Mouse (Mus musculus) embryonic facial prominence, embryonic 15.5 days (tissue): ENCODE data around the gene Cldn3. TPM values are rescaled to one million over a fixed set of nuclear protein-coding genes. Genes with fewer than 3 reads are reported as not detected.

ENCODE experiments used
- ATAC-seq: fragments of 200-750 bp; cut with Nextera tagmentation; 2 replicates; pipeline ENCODE4 v1.8.0; 2017; ENCODE audit warnings: low read depth, moderate TSS enrichment; ENCODE audit not compliant: insufficient number of reproducible peaks, low FRiP score, low TSS enrichment
- H3K27ac ChIP-seq: fragments of 300-500 bp; sonication (generic); replicated peaks from 2 replicates; pipeline ENCODE4 v1.5.1; 2015; ENCODE audit warnings: mild to moderate bottlenecking, inconsistent platforms
- H3K27me3 ChIP-seq: fragments of 300-500 bp; sonication (generic); 2 replicates; pipeline ENCODE4 v1.6.1; 2015; ENCODE audit warnings: inconsistent platforms
- H3K36me3 ChIP-seq: fragments of 300-500 bp; sonication (generic); 2 replicates; pipeline ENCODE4 v1.6.1; 2015; ENCODE audit warnings: mild to moderate bottlenecking, inconsistent platforms
- H3K4me1 ChIP-seq: fragments of 300-500 bp; sonication (generic); 2 replicates; pipeline ENCODE4 v1.6.1; 2015; ENCODE audit warnings: inconsistent platforms
- H3K4me2 ChIP-seq: fragments of 300-500 bp; sonication (generic); replicated peaks from 2 replicates; pipeline ENCODE4 v1.6.1; 2015; ENCODE audit warnings: mild to moderate bottlenecking, inconsistent platforms
- H3K4me3 ChIP-seq: fragments of 300-500 bp; sonication (generic); replicated peaks from 2 replicates; pipeline ENCODE4 v1.5.1; 2015; ENCODE audit warnings: mild to moderate bottlenecking, inconsistent platforms
- H3K9ac ChIP-seq: fragments of 300-500 bp; sonication (generic); 2 replicates; pipeline ENCODE4 v1.6.1; 2015; ENCODE audit warnings: inconsistent platforms
- H3K9me3 ChIP-seq: fragments of 300-500 bp; sonication (generic); replicated peaks from 2 replicates; pipeline ENCODE4 v1.6.1; 2016; ENCODE audit warnings: inconsistent platforms
- WGBS: fragments of 180-500 bp; shearing (Covaris S2); methylation state at CpG from one replicate; pipeline ENCODE4 v1.1.7; 2015; 5-methylcytosine and 5-hydroxymethylcytosine counted together
- polyA plus RNA-seq: library from polyadenylated mRNA; unstranded; fragments of >200 nt; fragmentation: Nextera tagmentation; extraction: Ambion mirVana; gene quantifications from 2 replicates; pipeline ENCODE4 v1.2.1, GENCODE M21; 2015

Cldn3 gene
- polyA plus RNA-seq, 1 experiment from 2014 or later = 50.9 TPM

GRCm38 (mm10) chr5:134967164-134967944 lies 18.7 kb upstream of the Cldn3 start:
- H3K4me3 ChIP-seq = no peak overlapping the region
- no peaks in the 10 kb centered on the region for H3K36me3 ChIP-seq
- H3K9me3 ChIP-seq = no peaks in the 10 kb centered on the region
- H3K9ac ChIP-seq = no peak overlapping the region
- WGBS = 59% methylated on average over 20 of the region's 20 CpGs
- peaks cover 15% of the 10 kb centered on the region for H3K4me1 ChIP-seq
- peak overlapping the region; percentile 45 for H3K27ac ChIP-seq
- H3K4me2 ChIP-seq = no peak overlapping the region
- no peaks in the 10 kb centered on the region for H3K27me3 ChIP-seq
- 0 out of 2 replicates have a peak, but pooled peaks have one; percentile 43 for ATAC-seq

DNA sequence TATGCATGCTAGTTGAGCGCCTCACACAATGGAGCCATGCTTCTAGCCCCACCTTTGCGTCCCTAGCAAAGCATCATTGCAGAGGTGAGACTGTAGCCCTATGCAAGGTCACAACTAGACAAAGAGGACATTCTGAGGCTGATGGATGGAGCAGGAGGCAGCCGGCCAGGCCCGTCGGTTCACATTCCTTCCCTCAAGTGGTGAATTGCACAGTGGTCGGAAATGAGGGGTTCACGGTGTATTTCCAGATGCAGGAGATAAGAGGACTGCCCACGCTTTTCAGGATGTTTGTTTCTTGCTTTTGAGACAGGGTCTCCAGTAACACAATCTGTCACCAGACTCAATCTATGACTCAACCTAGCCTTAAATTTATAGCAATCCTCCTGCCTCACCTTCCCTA lies 15.3 kb upstream of the Cldn3 start:
- H3K4me1 ChIP-seq = peaks cover 11% of the 10 kb centered on the region
- no peak overlapping the region for H3K4me3 ChIP-seq
- no peak for ATAC-seq
- 47% methylated on average over 8 of the region's 8 CpGs for WGBS
- H3K27me3 ChIP-seq = no peaks in the 10 kb centered on the region
- no peak overlapping the region for H3K9ac ChIP-seq
- H3K27ac ChIP-seq = no peak overlapping the region
- H3K36me3 ChIP-seq = no peaks in the 10 kb centered on the region
- H3K9me3 ChIP-seq = no peaks in the 10 kb centered on the region
- no peak overlapping the region for H3K4me2 ChIP-seq

DNA sequence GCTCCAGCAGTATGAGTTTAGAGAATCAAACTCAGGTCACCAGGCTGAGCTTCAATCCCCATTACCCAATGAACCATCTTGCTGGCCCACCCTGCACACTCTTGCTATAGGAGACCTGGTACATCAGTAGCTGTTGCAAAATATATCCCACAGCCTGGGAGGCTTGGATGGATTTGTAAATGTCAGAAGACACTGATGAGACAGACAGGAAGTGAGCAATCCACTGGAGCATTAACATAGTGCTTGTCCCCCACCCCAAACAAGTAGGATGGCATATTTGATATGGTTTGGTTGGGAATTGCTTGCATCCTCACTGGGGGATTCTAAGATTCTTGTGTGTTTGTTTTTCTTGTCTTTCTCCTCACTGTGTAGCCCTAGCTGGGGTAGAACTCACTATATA lies 12.9 kb upstream of the Cldn3 start:
- Histone ChIP-seq H3K36me3 (no peaks in the 10 kb centered on the region), H3K27me3 (no peaks in the 10 kb centered on the region), H3K4me1 (no peaks in the 10 kb centered on the region), H3K4me3 (no peak overlapping the region), H3K9ac (no peak overlapping the region), H3K4me2 (no peak overlapping the region), H3K27ac (no peak overlapping the region), H3K9me3 (no peaks in the 10 kb centered on the region)
- ATAC-seq = no peak

GRCm38 (mm10) chr5:134973526-134973925 lies 12.5 kb upstream of the Cldn3 start:
- 86% methylated on average over 7 of the region's 7 CpGs for WGBS
- no peak overlapping the region for H3K4me2 ChIP-seq
- no peaks in the 10 kb centered on the region for H3K4me1 ChIP-seq

DNA sequence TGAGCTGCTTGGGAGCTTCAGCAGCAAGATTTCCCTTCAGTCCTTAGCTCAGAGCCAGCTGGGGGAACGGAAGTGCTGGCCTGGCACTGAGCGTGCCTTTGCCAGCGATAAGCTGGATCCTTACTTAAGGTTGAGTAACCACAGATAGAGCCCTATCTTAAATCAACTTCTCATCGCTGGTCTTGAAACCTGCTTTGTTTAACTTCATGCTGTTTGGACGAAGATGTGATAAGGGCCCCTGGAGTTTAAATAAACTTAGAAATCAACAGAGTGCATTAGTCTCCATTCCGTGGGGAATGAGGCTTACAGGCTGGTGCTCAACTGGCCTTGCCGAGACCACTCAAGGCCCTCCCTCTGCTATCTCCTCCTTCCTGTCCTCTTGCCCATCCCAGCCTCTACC lies 11.7 kb upstream of the Cldn3 start:
- Histone ChIP-seq H3K27ac (no peak overlapping the region), H3K4me2 (no peak overlapping the region)
- no peak for ATAC-seq

More at GRCm38 (mm10) chr5:134973526-134973925, 12.5 kb upstream of the Cldn3 start:
- Histone ChIP-seq H3K9me3 (no peaks in the 10 kb centered on the region), H3K36me3 (no peaks in the 10 kb centered on the region), H3K4me3 (no peak overlapping the region), H3K27me3 (no peaks in the 10 kb centered on the region), H3K27ac (no peak overlapping the region), H3K9ac (no peak overlapping the region)
- no peak for ATAC-seq

GRCm38 (mm10) chr5:134974921-134975320 lies 11.1 kb upstream of the Cldn3 start:
- H3K4me3 ChIP-seq = no peak overlapping the region
- H3K4me1 ChIP-seq = no peaks in the 10 kb centered on the region
- H3K27ac ChIP-seq = no peak overlapping the region
- H3K9me3 ChIP-seq = no peaks in the 10 kb centered on the region
- no peak overlapping the region for H3K4me2 ChIP-seq
- no peaks in the 10 kb centered on the region for H3K36me3 ChIP-seq
- no peak for ATAC-seq
- WGBS = 64% methylated on average over 2 of the region's 2 CpGs
- H3K27me3 ChIP-seq = no peaks in the 10 kb centered on the region
- H3K9ac ChIP-seq = no peak overlapping the region

More for the DNA sequence above, 11.7 kb upstream of the Cldn3 start:
- Histone ChIP-seq H3K4me3 (no peak overlapping the region), H3K4me1 (no peaks in the 10 kb centered on the region), H3K9ac (no peak overlapping the region), H3K27me3 (no peaks in the 10 kb centered on the region), H3K9me3 (no peaks in the 10 kb centered on the region), H3K36me3 (no peaks in the 10 kb centered on the region)
- 71% methylated on average over 7 of the region's 7 CpGs for WGBS

DNA sequence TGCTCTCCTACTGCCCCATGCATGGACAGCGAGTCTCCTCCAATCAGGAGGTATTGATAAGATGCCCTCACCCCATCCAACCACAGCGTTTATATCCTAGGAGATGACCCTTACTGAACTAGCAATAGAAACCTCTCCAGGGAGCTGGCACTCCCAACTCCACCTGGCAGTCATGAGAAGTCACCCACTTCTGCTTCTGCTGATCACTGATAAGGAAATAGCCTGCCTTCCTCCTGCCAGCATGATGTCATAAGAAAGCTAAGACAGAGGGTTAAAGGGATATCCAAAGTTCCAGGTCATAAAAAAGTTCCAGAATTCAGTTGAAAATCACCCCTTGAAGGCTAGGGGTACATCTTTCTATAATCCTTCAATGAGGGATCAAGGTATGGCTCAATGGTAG lies 9.8 kb upstream of the Cldn3 start:
- no peak overlapping the region for H3K4me2 ChIP-seq
- ATAC-seq = no peak
- 93% methylated on average over 2 of the region's 2 CpGs for WGBS
- no peak overlapping the region for H3K9ac ChIP-seq
- no peaks in the 10 kb centered on the region for H3K36me3 ChIP-seq
- no peak overlapping the region for H3K27ac ChIP-seq
- H3K4me3 ChIP-seq = no peak overlapping the region
- no peaks in the 10 kb centered on the region for H3K4me1 ChIP-seq
- H3K9me3 ChIP-seq = no peaks in the 10 kb centered on the region
- no peaks in the 10 kb centered on the region for H3K27me3 ChIP-seq

DNA sequence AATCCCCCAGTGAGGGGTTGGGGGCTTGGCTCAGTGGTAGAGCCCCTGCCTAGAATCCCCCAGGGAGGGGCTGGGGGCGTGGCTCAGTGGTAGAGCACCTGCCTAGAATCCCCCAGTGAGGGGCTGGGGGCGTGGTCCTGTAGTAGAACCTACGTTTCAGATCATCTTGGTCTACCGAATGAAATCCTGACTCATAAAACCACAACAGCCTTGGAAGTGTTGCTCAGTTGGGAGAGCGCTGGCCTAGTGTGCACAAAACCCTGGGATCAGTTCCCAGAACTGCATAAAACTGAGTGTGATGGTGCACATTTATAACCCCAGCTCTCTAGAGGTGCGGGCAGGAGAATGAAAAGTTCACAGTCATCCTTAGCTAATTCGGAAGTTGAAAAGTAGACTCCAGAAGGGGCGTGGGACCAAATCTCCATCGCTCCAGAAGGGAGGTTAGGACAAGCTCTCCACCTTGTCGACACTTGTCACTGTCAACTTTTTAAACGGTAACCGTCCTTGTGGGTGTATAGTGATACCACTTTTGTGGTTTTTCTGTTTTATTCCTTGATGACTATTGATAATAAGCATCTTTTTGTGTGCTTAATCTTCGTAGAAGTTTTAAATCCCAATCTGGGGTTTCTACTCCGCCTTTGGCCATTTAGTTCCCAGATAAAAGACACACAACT lies 9.3 kb upstream of the Cldn3 start:
- ATAC-seq = no peak
- WGBS = 76% methylated on average over 14 of the region's 14 CpGs
- Histone ChIP-seq H3K4me3 (no peak overlapping the region), H3K9ac (no peak overlapping the region), H3K27me3 (no peaks in the 10 kb centered on the region), H3K4me2 (no peak overlapping the region), H3K36me3 (no peaks in the 10 kb centered on the region), H3K4me1 (no peaks in the 10 kb centered on the region), H3K9me3 (no peaks in the 10 kb centered on the region), H3K27ac (no peak overlapping the region)

DNA sequence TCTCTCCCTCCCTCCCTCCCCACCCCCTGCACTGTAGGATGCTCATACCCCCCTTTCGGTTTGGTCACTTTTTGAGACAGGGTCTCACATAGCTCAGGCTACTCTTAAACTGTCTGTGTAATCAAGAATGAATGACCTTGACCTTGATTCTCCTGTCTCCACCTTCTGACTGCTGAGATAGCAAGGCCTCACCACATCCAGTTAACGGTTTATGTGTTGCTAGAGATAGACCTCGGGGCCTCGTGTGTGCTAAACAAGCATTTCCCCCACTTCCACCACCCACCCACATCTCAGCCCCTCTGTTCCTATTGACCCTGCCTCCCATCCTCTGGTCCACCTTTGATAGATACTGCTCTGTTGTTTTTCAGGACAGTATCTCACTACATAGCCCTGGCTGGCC lies 8.2 kb upstream of the Cldn3 start:
- Histone ChIP-seq H3K36me3 (no peaks in the 10 kb centered on the region), H3K4me1 (no peaks in the 10 kb centered on the region), H3K27me3 (no peaks in the 10 kb centered on the region), H3K4me3 (no peak overlapping the region), H3K9ac (no peak overlapping the region), H3K4me2 (no peak overlapping the region), H3K27ac (no peak overlapping the region), H3K9me3 (no peaks in the 10 kb centered on the region)
- 86% methylated on average over 4 of the region's 4 CpGs for WGBS
- no peak for ATAC-seq

- no peak for ATAC-seq
- WGBS = 42% methylated on average over 10 of the region's 10 CpGs
- Histone ChIP-seq H3K4me2 (no peak overlapping the region), H3K9me3 (no peaks in the 10 kb centered on the region), H3K9ac (no peak overlapping the region), H3K4me3 (no peak overlapping the region), H3K36me3 (no peaks in the 10 kb centered on the region), H3K4me1 (peaks cover 10% of the 10 kb centered on the region), H3K27ac (no peak overlapping the region), H3K27me3 (peaks cover 26% of the 10 kb centered on the region)
Observed at GRCm38 (mm10) chr5:134981149-134981548, 4.9 kb upstream of the Cldn3 start.

- Histone ChIP-seq H3K4me2 (no peak overlapping the region), H3K27me3 (peaks cover 46% of the 10 kb centered on the region), H3K36me3 (no peaks in the 10 kb centered on the region), H3K27ac (no peak overlapping the region), H3K9ac (no peak overlapping the region), H3K9me3 (no peaks in the 10 kb centered on the region), H3K4me1 (peaks cover 21% of the 10 kb centered on the region), H3K4me3 (no peak overlapping the region)
- no peak for ATAC-seq
- 100% methylated on average over 1 of the region's 1 CpGs for WGBS
Observed at GRCm38 (mm10) chr5:134983111-134983510, 2.9 kb upstream of the Cldn3 start.

GRCm38 (mm10) chr5:134983771-134984170 lies 2.2 kb upstream of the Cldn3 start:
- H3K36me3 ChIP-seq = no peaks in the 10 kb centered on the region
- H3K4me3 ChIP-seq = no peak overlapping the region
- WGBS = 9% methylated on average over 3 of the region's 3 CpGs
- H3K4me2 ChIP-seq = no peak overlapping the region
- peaks cover 21% of the 10 kb centered on the region for H3K4me1 ChIP-seq
- H3K9me3 ChIP-seq = no peaks in the 10 kb centered on the region
- no peak overlapping the region for H3K9ac ChIP-seq
- H3K27me3 ChIP-seq = peaks cover 49% of the 10 kb centered on the region
- no peak for ATAC-seq
- no peak overlapping the region for H3K27ac ChIP-seq
